Mouse (Mus musculus): ENCODE measurements around the gene Plxnd1.

The Plxnd1 gene

GRCm38 (mm10) chr6:115915601-115916445 is 79.0 kb downstream of the Plxnd1 start:
- DNase-seq, result no peak

GRCm38 (mm10) chr6:115914511-115915202 is 80.1 kb downstream of the Plxnd1 start:
- no peak for DNase-seq

- no peak for DNase-seq
Observed at GRCm38 (mm10) chr6:115913482-115913881, 81.3 kb downstream of the Plxnd1 start.

- DNase-seq, result no peak
Observed at GRCm38 (mm10) chr6:115911763-115912162, 83.0 kb downstream of the Plxnd1 start.

GRCm38 (mm10) chr6:115909940-115910339 is 84.9 kb downstream of the Plxnd1 start:
- DNase-seq, result peak; percentile 90

- DNase-seq, result peak; percentile 55
Observed at GRCm38 (mm10) chr6:115909052-115909451, 85.8 kb downstream of the Plxnd1 start.

GRCm38 (mm10) chr6:115908421-115908982 is 86.3 kb downstream of the Plxnd1 start:
- no peak for DNase-seq

- DNase-seq, result no peak
Observed at GRCm38 (mm10) chr6:115906871-115907270, 87.9 kb downstream of the Plxnd1 start.

- DNase-seq, result no peak
Observed at GRCm38 (mm10) chr6:115906455-115906854, 88.3 kb downstream of the Plxnd1 start.

- no peak for DNase-seq
Observed at GRCm38 (mm10) chr6:115905568-115905967, 89.2 kb downstream of the Plxnd1 start.
